Mouse (Mus musculus) stomach, postnatal 0 days (tissue): ENCODE data around the gene Fam219a.

ENCODE experiments used
- CTCF ChIP-seq: IDR thresholded peaks from 2 replicates; pipeline ENCODE4 v1.5.1; 2016; ENCODE audit warnings: antibody characterized with exemption, low read depth, mild to moderate bottlenecking, moderate library complexity
- EP300 ChIP-seq: optimal IDR thresholded peaks from 2 replicates; pipeline ENCODE3; 2016; ENCODE audit warnings: antibody characterized with exemption

DNA sequence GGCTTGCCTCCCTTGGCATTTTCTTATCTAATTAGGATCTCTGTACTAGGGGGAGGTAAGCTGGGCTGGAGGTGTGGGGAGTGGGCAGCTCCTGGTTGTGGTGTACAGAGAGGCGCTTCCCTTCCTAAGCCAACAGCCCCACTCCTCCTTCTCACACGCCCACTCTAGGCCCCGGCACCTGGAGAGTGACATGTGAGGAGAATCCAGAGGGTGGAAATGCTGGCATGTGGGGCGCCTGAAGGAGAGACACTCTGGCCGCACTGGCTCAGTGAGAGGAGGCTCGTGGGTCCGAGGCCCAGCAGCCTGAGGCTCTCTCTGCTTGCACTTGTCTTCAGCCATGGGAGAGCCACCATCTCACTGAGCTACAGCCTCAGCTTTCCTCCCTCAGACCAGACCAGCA, 51.0 kb downstream of the Fam219a start:
- no peak for TF ChIP-seq CTCF
- TF ChIP-seq EP300, result no peak
